Mouse (Mus musculus) MEL (cell line): ENCODE measurements around the gene Ddx19b. TPM values are rescaled to one million over a fixed set of nuclear protein-coding genes. Genes with fewer than 3 reads are reported as not detected.

Experiments
- DNase-seq: peaks from one replicate; pipeline ENCODE4 v3.0.0; 2011; ENCODE audit warnings: low read depth, low spot score
- H3K27ac ChIP-seq: 2 replicates; pipeline ENCODE4 v1.5.1; 2012; ENCODE audit warnings: low read depth, mild to moderate bottlenecking, control low read depth, low read length, moderate library complexity; ENCODE audit not compliant: control insufficient read depth
- H3K27me3 ChIP-seq, 2 experiments: fragments of 150-350 bp in 1 of 2; sonication (generic) in 1 of 2; 2 replicates each; pipeline ENCODE4 v1.6.1; 2012; ENCODE audit warnings: low read length in 2 of 2, mild to moderate bottlenecking in 2 of 2, improper control_type of control experiment in 1 of 2, moderate library complexity in 1 of 2; ENCODE audit not compliant: insufficient read depth in 2 of 2, control insufficient read depth in 1 of 2
- H3K36me3 ChIP-seq, 2 experiments: 2 replicates each; pipeline ENCODE4 v1.6.1; 2012 to 2014; ENCODE audit warnings: low read length in 2 of 2, improper control_type of control experiment in 1 of 2, inconsistent platforms in 1 of 2, mild to moderate bottlenecking in 1 of 2; ENCODE audit not compliant: insufficient read depth in 2 of 2, control insufficient read depth in 1 of 2
- H3K4me1 ChIP-seq, 2 experiments: fragments of 150-350 bp in 1 of 2; sonication (generic) in 1 of 2; 2 replicates each; pipeline ENCODE4 v1.6.1; 2012; ENCODE audit warnings: low read length in 2 of 2, improper control_type of control experiment in 1 of 2, mild to moderate bottlenecking in 1 of 2; ENCODE audit not compliant: insufficient read depth in 2 of 2, control insufficient read depth in 1 of 2
- H3K4me3 ChIP-seq, 2 experiments: fragments of 150-350 bp in 1 of 2; sonication (generic) in 1 of 2; 2 replicates each; pipeline ENCODE4 v1.5.1; 2012; ENCODE audit warnings: low read depth in 2 of 2, low read length in 2 of 2, mild to moderate bottlenecking in 2 of 2, moderate library complexity in 2 of 2, control low read depth in 1 of 2, improper control_type of control experiment in 1 of 2; ENCODE audit not compliant: control insufficient read depth in 1 of 2, insufficient read depth in 1 of 2
- H3K79me2 ChIP-seq: 2 replicates; pipeline ENCODE4 v1.6.1; 2012; ENCODE audit warnings: mild to moderate bottlenecking, low read length, moderate library complexity; ENCODE audit not compliant: control insufficient read depth, poor library complexity, insufficient read depth
- H3K9ac ChIP-seq: 2 replicates; pipeline ENCODE4 v1.6.1; 2012; ENCODE audit warnings: low read depth, mild to moderate bottlenecking, control low read depth, low read length, moderate library complexity; ENCODE audit not compliant: control insufficient read depth, poor library complexity, severe bottlenecking
- H3K9me3 ChIP-seq: fragments of 150-350 bp; sonication (generic); replicated peaks from 2 replicates; pipeline ENCODE4 v1.6.1; 2012; ENCODE audit warnings: mild to moderate bottlenecking, low read length, improper control_type of control experiment, moderate library complexity; ENCODE audit not compliant: insufficient read depth
- E2F4 ChIP-seq: IDR thresholded peaks from 2 replicates; pipeline ENCODE4 v1.6.1; 2011; ENCODE audit warnings: low read depth, low read length, improper control_type of control experiment, borderline replicate concordance
- ELF1 ChIP-seq: IDR thresholded peaks from 2 replicates; pipeline ENCODE4 v1.6.1; 2014; ENCODE audit warnings: low read depth, mild to moderate bottlenecking, inconsistent platforms, low read length, improper control_type of control experiment, moderate library complexity
- ETS1 ChIP-seq: IDR thresholded peaks from 2 replicates; pipeline ENCODE4 v1.6.1; 2012; ENCODE audit warnings: low read depth, mild to moderate bottlenecking, inconsistent platforms, low read length, improper control_type of control experiment, moderate library complexity
- GATA1 ChIP-seq: IDR thresholded peaks from 2 replicates; pipeline ENCODE4 v1.6.1; 2011; ENCODE audit warnings: low read depth, low read length, improper control_type of control experiment
- JUND ChIP-seq: IDR thresholded peaks from 2 replicates; pipeline ENCODE4 v1.6.1; 2011; ENCODE audit warnings: low read depth, mild to moderate bottlenecking, improper control_type of control experiment, low read length
- KAT2A ChIP-seq: conservative IDR thresholded peaks from 2 replicates; pipeline ENCODE4 v1.6.1; 2012; ENCODE audit warnings: low read depth, low read length, improper control_type of control experiment, inconsistent platforms
- MAFK ChIP-seq: IDR thresholded peaks from 2 replicates; pipeline ENCODE4 v1.6.1; 2011; ENCODE audit warnings: low read depth, mild to moderate bottlenecking, low read length, improper control_type of control experiment, borderline replicate concordance
- MAX ChIP-seq: IDR thresholded peaks from 2 replicates; pipeline ENCODE4 v1.6.1; 2011; ENCODE audit warnings: low read length, improper control_type of control experiment
- MEF2A ChIP-seq: IDR thresholded peaks from 2 replicates; pipeline ENCODE4 v1.6.1; 2014; ENCODE audit warnings: low read depth, mild to moderate bottlenecking, inconsistent platforms, low read length, improper control_type of control experiment; ENCODE audit not compliant: poor library complexity, insufficient replicate concordance, severe bottlenecking; ENCODE audit errors: extremely low read depth
- MXI1 ChIP-seq: IDR thresholded peaks from 2 replicates; pipeline ENCODE4 v1.6.1; 2011; ENCODE audit warnings: mild to moderate bottlenecking, low read depth, low read length, improper control_type of control experiment
- NELFE ChIP-seq: IDR thresholded peaks from 2 replicates; pipeline ENCODE4 v1.6.1; 2011; ENCODE audit warnings: low read depth, low read length, improper control_type of control experiment
- NRF1 ChIP-seq: IDR thresholded peaks from 2 replicates; pipeline ENCODE4 v1.6.1; 2014; ENCODE audit warnings: low read depth, mild to moderate bottlenecking, inconsistent platforms, low read length, improper control_type of control experiment, moderate library complexity; ENCODE audit not compliant: poor library complexity, insufficient read depth, severe bottlenecking
- POLR2AphosphoS2 ChIP-seq: IDR thresholded peaks from 2 replicates; pipeline ENCODE4 v1.6.1; 2011; ENCODE audit warnings: low read length, improper control_type of control experiment
- POLR2AphosphoS5 ChIP-seq: IDR thresholded peaks from 2 replicates; pipeline ENCODE4 v1.6.1; 2012; ENCODE audit warnings: low read depth, borderline replicate concordance, mild to moderate bottlenecking, inconsistent platforms, low read length, moderate library complexity, mixed read lengths
- RAD21 ChIP-seq: IDR thresholded peaks from 2 replicates; pipeline ENCODE4 v1.6.1; 2011; ENCODE audit warnings: mild to moderate bottlenecking, low read depth, low read length, improper control_type of control experiment
- SIN3A ChIP-seq: IDR thresholded peaks from 2 replicates; pipeline ENCODE4 v1.6.1; 2012; ENCODE audit warnings: low read length, improper control_type of control experiment, inconsistent platforms
- TBP ChIP-seq: IDR thresholded peaks from 2 replicates; pipeline ENCODE4 v1.8.0; 2011; ENCODE audit warnings: low read depth, low read length, improper control_type of control experiment
- UBTF ChIP-seq: IDR thresholded peaks from 2 replicates; pipeline ENCODE4 v1.6.1; 2012; ENCODE audit warnings: low read depth, mild to moderate bottlenecking, inconsistent platforms, low read length, improper control_type of control experiment, moderate library complexity, borderline replicate concordance; ENCODE audit not compliant: insufficient read depth
- ZMIZ1 ChIP-seq: IDR thresholded peaks from 2 replicates; pipeline ENCODE4 v1.6.1; 2012; ENCODE audit warnings: low read depth, mild to moderate bottlenecking, inconsistent platforms, low read length, improper control_type of control experiment, moderate library complexity
- polyA plus RNA-seq, 2 experiments: library from polyadenylated mRNA; stranded (reverse) in 1 of 2; unstranded in 1 of 2; fragments of >175 nt in 1 of 2; fragments of >200 nt in 1 of 2; gene quantifications; 2 replicates each; pipeline versions ENCODE4 v1.2.1 to v1.2.4; 2012; ENCODE audit warnings: low replicate concordance in 2 of 2, low read depth in 1 of 2; ENCODE audit not compliant: insufficient read length in 2 of 2, insufficient read depth in 1 of 2, missing spikeins in 1 of 2
- total RNA-seq: library from RNA; depleted of rRNA; stranded (reverse); fragments of 300-350 nt; gene quantifications from 2 replicates; pipeline ENCODE4 v1.2.3, GENCODE M21; 2012

The Ddx19b gene
- total and polyA plus RNA-seq, 3 experiments, result 18.1 to 112 (median 18.6) TPM

- Histone ChIP-seq H3K27ac (no peak overlapping the region), H3K4me1 (peaks cover 7 to 33% of the 10 kb centered on the region in 2 experiments), H3K36me3 (peaks cover 0 to 20% of the 10 kb centered on the region in 2 experiments; a peak in 2 of 4 replicates), H3K9ac (peak overlapping the region; percentile 15; the same call in 1 of the 2 replicates), H3K79me2 (peaks cover 3% of the 10 kb centered on the region), H3K27me3 (no peaks in the 10 kb centered on the region), H3K4me3 (peak overlapping the region; percentile 2 to 4; a peak in 3 of 4 replicates), H3K9me3 (no peaks in the 10 kb centered on the region)
- TF ChIP-seq MEF2A, result no peak
- no peak for TF ChIP-seq NRF1
- no peak for TF ChIP-seq ETS1
- DNase-seq, result peak; percentile 52
These were observed 31.3 kb upstream of the Ddx19b start for GRCm38 (mm10) chr8:111062893-111063292.

DNA sequence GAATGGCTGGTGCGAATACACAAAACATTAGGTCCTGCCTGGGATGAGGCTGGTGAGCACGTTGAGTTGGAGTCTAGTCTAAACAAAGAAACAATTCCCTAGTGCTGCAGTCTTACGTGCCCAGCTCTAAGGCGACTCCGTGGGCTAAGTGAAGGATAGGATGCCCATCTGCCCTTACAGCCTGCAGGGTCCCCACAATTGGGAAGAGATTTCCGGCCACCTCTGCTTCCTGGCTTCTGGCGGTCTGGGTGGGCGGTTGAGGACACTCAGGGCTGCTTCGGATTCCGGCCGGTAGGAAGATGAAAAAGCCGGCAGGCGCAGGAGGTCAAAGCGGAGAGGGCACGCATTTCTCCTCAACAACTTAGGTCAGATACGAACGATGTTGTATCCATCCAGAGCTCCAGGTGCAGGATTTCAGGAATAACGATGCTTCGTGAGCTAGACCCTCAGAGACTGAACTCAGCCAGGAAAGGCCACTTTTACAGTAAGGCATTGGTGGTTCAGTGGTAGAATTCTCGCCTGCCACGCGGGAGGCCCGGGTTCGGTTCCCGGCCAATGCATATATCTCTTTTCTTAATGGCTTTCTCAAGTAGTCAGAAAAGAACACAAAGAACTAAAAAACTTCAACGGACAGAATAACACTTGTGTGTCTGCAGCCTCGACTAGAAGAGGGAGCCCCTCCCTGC lies 30.7 kb upstream of the Ddx19b start:
- Histone ChIP-seq H3K9ac (peak overlapping the region; percentile 63), H3K79me2 (peaks cover 10% of the 10 kb centered on the region), H3K36me3 (peaks cover 0 to 26% of the 10 kb centered on the region in 2 experiments; a peak in 2 of 4 replicates), H3K4me3 (peak overlapping the region; percentile 55 to 85), H3K27ac (no peak overlapping the region), H3K9me3 (no peaks in the 10 kb centered on the region), H3K27me3 (no peaks in the 10 kb centered on the region)
- peak; percentile 85 for DNase-seq
- TF ChIP-seq MAX, result no peak
- TF ChIP-seq SIN3A, result peak; percentile 66
- no peak for TF ChIP-seq POLR2AphosphoS5
- TF ChIP-seq MEF2A, result no peak
- TF ChIP-seq POLR2AphosphoS2, result no peak
- TF ChIP-seq NELFE, result no peak
- TF ChIP-seq TBP, result peak; percentile 100
- TF ChIP-seq RAD21, result no peak
- no peak; the same call in 1 of the 2 replicates for TF ChIP-seq NRF1
- peak; percentile 84 for TF ChIP-seq ELF1
- peak; percentile 99 for TF ChIP-seq MAFK
- no peak for TF ChIP-seq JUND
- TF ChIP-seq KAT2A, result peak; percentile 61; the same call in 1 of the 2 replicates
- TF ChIP-seq E2F4, result peak; percentile 68; the same call in 1 of the 2 replicates
- TF ChIP-seq UBTF, result no peak
- no peak for TF ChIP-seq GATA1
- TF ChIP-seq ZMIZ1, result no peak
- no peak for TF ChIP-seq MXI1
- TF ChIP-seq, all 39 proteins: peak for 6
- peaks cover 4 to 35% of the 10 kb centered on the region in 2 experiments for H3K4me1 ChIP-seq
